Mouse (Mus musculus): Measurements from ENCODE around the gene Cfap77.

Cfap77 gene

GRCm38 (mm10) chr2:28994014-28994413 is 60.9 kb downstream of the Cfap77 start:
- DNase-seq: no peak

GRCm38 (mm10) chr2:28988781-28989180 is 66.1 kb downstream of the Cfap77 start:
- no peak for DNase-seq

GRCm38 (mm10) chr2:28980080-28980910 is 74.6 kb downstream of the Cfap77 start:
- no peak for DNase-seq

GRCm38 (mm10) chr2:28978461-28978860 is 76.4 kb downstream of the Cfap77 start:
- DNase-seq: no peak

GRCm38 (mm10) chr2:28976635-28977034 is 78.2 kb downstream of the Cfap77 start:
- DNase-seq: peak; percentile 88

- DNase-seq: no peak
Observed at GRCm38 (mm10) chr2:28975604-28976003, 79.3 kb downstream of the Cfap77 start.

- peak; percentile 65 for DNase-seq
Observed at GRCm38 (mm10) chr2:28974520-28974919, 80.3 kb downstream of the Cfap77 start.

GRCm38 (mm10) chr2:28973832-28974450 is 80.9 kb downstream of the Cfap77 start:
- peak; percentile 40 for DNase-seq

- no peak for DNase-seq
Observed at GRCm38 (mm10) chr2:28970424-28970823, 84.4 kb downstream of the Cfap77 start.

- DNase-seq: no peak
Observed at GRCm38 (mm10) chr2:28968278-28968677, 86.6 kb downstream of the Cfap77 start.

- no peak for DNase-seq
Observed at GRCm38 (mm10) chr2:28966151-28966795, 88.6 kb downstream of the Cfap77 start.

GRCm38 (mm10) chr2:28963565-28963964 is 91.3 kb downstream of the Cfap77 start:
- peak; percentile 11 for DNase-seq

- DNase-seq: no peak
Observed at GRCm38 (mm10) chr2:28961636-28962035, 93.2 kb downstream of the Cfap77 start.

GRCm38 (mm10) chr2:28961024-28961585 is 93.8 kb downstream of the Cfap77 start:
- DNase-seq: peak; percentile 40

GRCm38 (mm10) chr2:28956874-28957273 is 98.0 kb downstream of the Cfap77 start:
- DNase-seq: no peak

GRCm38 (mm10) chr2:28954595-28954994 is 100.3 kb downstream of the Cfap77 start:
- no peak for DNase-seq

- no peak for DNase-seq
Observed at GRCm38 (mm10) chr2:28952981-28953380, 101.9 kb downstream of the Cfap77 start.

- no peak for DNase-seq
Observed at GRCm38 (mm10) chr2:28946312-28946711, 108.6 kb downstream of the Cfap77 start.

- no peak for DNase-seq
Observed at GRCm38 (mm10) chr2:28945388-28945787, 109.5 kb downstream of the Cfap77 start.

- no peak for DNase-seq
Observed at GRCm38 (mm10) chr2:28943666-28944516, 111.0 kb downstream of the Cfap77 start.

- DNase-seq: no peak
Observed at GRCm38 (mm10) chr2:28938997-28939396, 115.9 kb downstream of the Cfap77 start.

GRCm38 (mm10) chr2:28930571-28930970 is 124.3 kb downstream of the Cfap77 start:
- no peak for DNase-seq

Data from kidney, postnatal 10 days (tissue).